In the genomic region with DNA sequence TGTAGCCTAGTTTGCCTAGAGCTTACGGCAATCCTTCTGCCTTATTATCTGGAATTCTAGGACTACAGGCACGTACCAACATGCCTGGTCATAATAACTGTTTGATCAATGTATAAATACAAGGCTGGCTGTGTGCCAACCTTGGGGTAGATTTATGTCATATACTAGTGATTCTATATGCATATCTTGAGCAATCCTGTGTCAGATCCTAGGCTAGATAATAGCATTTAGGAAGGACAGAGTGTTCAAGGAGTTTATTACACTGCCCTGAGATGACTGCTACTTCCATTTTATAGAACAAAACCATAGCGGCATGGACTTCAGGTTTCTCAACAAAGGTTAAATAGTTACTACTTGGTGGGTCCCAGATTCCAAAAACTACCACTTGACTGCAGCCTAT, we compare ENCODE assay signal across 27 mouse cellular contexts. TPM values are rescaled to one million over a fixed set of nuclear protein-coding genes. Genes with fewer than 3 reads are reported as not detected.
DNase-seq lines count a peak whose midpoint lies in the region; ATAC-seq and TF ChIP-seq lines count a peak whose summit lies in the region.
"Had no signal": no experiment of that assay in that cellular context is flagged by ENCODE, and none has a peak within 500 bp of the region (broad histone marks: within the 10 kb centered on the region; RNA-seq: fewer than 3 reads in every experiment).

No protein-coding gene starts in this region.

- H3K9me3 ChIP-seq in heart, embryonic 16.5 days (replicated peaks; ENCODE audit: control insufficient read depth, low read length), result no peaks in the 10 kb centered on the region
- H3K9me3 ChIP-seq: embryonic facial prominence, embryonic 12.5 days; embryonic facial prominence, embryonic 15.5 days; forebrain, embryonic 12.5 days; forebrain, embryonic 15.5 days; hindbrain, embryonic 12.5 days; intestine, embryonic 15.5 days had no signal

- H3K9ac ChIP-seq in heart, embryonic 16.5 days (ENCODE audit: low read length), result no peak overlapping the region
- H3K9ac ChIP-seq: embryonic facial prominence, embryonic 12.5 days; embryonic facial prominence, embryonic 15.5 days; forebrain, embryonic 12.5 days; forebrain, embryonic 15.5 days; hindbrain, embryonic 12.5 days; intestine, embryonic 15.5 days had no signal

- H3K4me3 ChIP-seq in gastrocnemius, adult 2 months, result no peak overlapping the region
- no peak overlapping the region for H3K4me3 ChIP-seq in heart, embryonic 16.5 days (ENCODE audit: low read length)
- no peak overlapping the region for H3K4me3 ChIP-seq in layer of hippocampus, adult 2 months
- H3K4me3 ChIP-seq: embryonic facial prominence, embryonic 12.5 days; embryonic facial prominence, embryonic 15.5 days; forebrain, embryonic 12.5 days; forebrain, embryonic 15.5 days; hindbrain, embryonic 12.5 days; intestine, embryonic 15.5 days had no signal

- no peak for DNase-seq in gastrocnemius, adult 2 months
- DNase-seq in gastrocnemius, postnatal 36 days, result no peak
- no peak for DNase-seq in heart, postnatal 14 days
- no peak for DNase-seq in layer of hippocampus, adult 2 months (ENCODE audit: low spot score in 2 of 2)
- DNase-seq in layer of hippocampus, adult 9-11 months, result no peak
- peak; percentile 98 for DNase-seq in fat pad, adult 2 months (ENCODE audit: extremely low read depth, low read depth, low spot score)
- no peak for DNase-seq in cerebellum, adult 9-11 months
- DNase-seq: adrenal gland, adult 8-10 months; adrenal gland, postnatal 25 days; B cell, adult 2 months; cerebellum, adult 11-12 months; cerebellum, adult 9-10 months; cerebellum, postnatal 25 days; gastrocnemius, postnatal 10 days; heart, adult 18-20 months; heart, postnatal 10 days; kidney, adult 2 months had no signal

- no peak for TF ChIP-seq CTCF in gastrocnemius, adult 2 months (IDR thresholded peaks at IDR 0.05)
- no peak for TF ChIP-seq CTCF in layer of hippocampus, adult 2 months (conservative IDR thresholded peaks at IDR 0.05)

- intact Hi-C loops in gastrocnemius, adult 2 months (cut with DNase I), result no loop called here
- intact Hi-C loops in gastrocnemius, postnatal 36 days (cut with DNase I), result no loop called here
- intact Hi-C loops in heart, postnatal 14 days (cut with DNase I), result no loop called here

- H3K27me3 ChIP-seq in heart, embryonic 16.5 days (ENCODE audit: control insufficient read depth, insufficient read depth, low read length), result no peaks in the 10 kb centered on the region
- H3K27me3 ChIP-seq: embryonic facial prominence, embryonic 12.5 days; embryonic facial prominence, embryonic 15.5 days; forebrain, embryonic 12.5 days; forebrain, embryonic 15.5 days; hindbrain, embryonic 12.5 days; intestine, embryonic 15.5 days had no signal

- peak overlapping the region; percentile 73 for H3K27ac ChIP-seq in gastrocnemius, adult 2 months
- peak overlapping the region; percentile 77 for H3K27ac ChIP-seq in heart, embryonic 16.5 days (ENCODE audit: low read length)
- peak overlapping the region; percentile 62; the same call in 1 of the 2 replicates for H3K27ac ChIP-seq in layer of hippocampus, adult 2 months
- H3K27ac ChIP-seq: embryonic facial prominence, embryonic 12.5 days; embryonic facial prominence, embryonic 15.5 days; forebrain, embryonic 12.5 days; forebrain, embryonic 15.5 days; hindbrain, embryonic 12.5 days; intestine, embryonic 15.5 days had no signal

- H3K4me2 ChIP-seq in heart, embryonic 16.5 days (ENCODE audit: low read depth, low read length), result no peak overlapping the region
- H3K4me2 ChIP-seq: embryonic facial prominence, embryonic 12.5 days; embryonic facial prominence, embryonic 15.5 days; forebrain, embryonic 12.5 days; forebrain, embryonic 15.5 days; heart, embryonic 11.5 days; hindbrain, embryonic 12.5 days; intestine, embryonic 15.5 days had no signal

- H3K4me1 ChIP-seq in heart, embryonic 16.5 days (ENCODE audit: control insufficient read depth, insufficient read depth, low read length), result peaks cover 57% of the 10 kb centered on the region
- H3K4me1 ChIP-seq: forebrain, embryonic 15.5 days had no signal

- 88% methylated on average over 3 of the region's 3 CpGs for WGBS in heart, embryonic 16.5 days

- ATAC-seq in heart, embryonic 16.5 days (replicated peaks; ENCODE audit: extremely low read depth, insufficient read depth, low FRiP score), result no peak
- ATAC-seq: activated CD4-positive, CD25-positive, alpha-beta regulatory T cell, adult 4 months; forebrain, embryonic 15.5 days; hindbrain, embryonic 16.5 days; intestine, embryonic 15.5 days had no signal

- peaks cover 7% of the 10 kb centered on the region for H3K36me3 ChIP-seq in heart, embryonic 16.5 days (ENCODE audit: control insufficient read depth, insufficient read depth)

RNA-seq across cellular contexts. Expression of a gene that starts 21.9 kb away (rescaled TPM):
- 100 to 1,000 TPM; 162 to 163 TPM for total RNA-seq in gastrocnemius, adult 2 months (2021)
- 100 to 1,000 TPM; 170 to 172 TPM for total RNA-seq in gastrocnemius, postnatal 36 days (2021)
- polyA plus RNA-seq in heart, embryonic 16.5 days (2015; fragmentation: Nextera tagmentation; extraction: Ambion mirVana), result 81.5 and 103 TPM in 2 replicates
- total RNA-seq in heart, postnatal 14 days (2021), result 10 to 100 TPM; 40.8 to 42.3 TPM
- 100 to 1,000 TPM; 216 to 229 TPM for total RNA-seq in layer of hippocampus, adult 2 months (2021)

RNA-seq across cellular contexts. Expression of a gene that starts 37.6 kb away (rescaled TPM):
- total RNA-seq in gastrocnemius, adult 2 months (2021), result 1 to 10 TPM; 6.2 to 7.1 TPM
- total RNA-seq in gastrocnemius, postnatal 36 days (2021), result 1 to 10 TPM; 4.9 to 7.3 TPM
- polyA plus RNA-seq in heart, embryonic 16.5 days (2015; fragmentation: Nextera tagmentation; extraction: Ambion mirVana), result 16.2 and 17.2 TPM in 2 replicates
- total RNA-seq in heart, postnatal 14 days (2021), result 10 to 100 TPM; 13.6 to 15.4 TPM
- 10 to 100 TPM; 20.4 to 20.9 TPM for total RNA-seq in layer of hippocampus, adult 2 months (2021)
